Comparison of ENCODE assay signal across 9 mouse cellular contexts in the genomic region with DNA sequence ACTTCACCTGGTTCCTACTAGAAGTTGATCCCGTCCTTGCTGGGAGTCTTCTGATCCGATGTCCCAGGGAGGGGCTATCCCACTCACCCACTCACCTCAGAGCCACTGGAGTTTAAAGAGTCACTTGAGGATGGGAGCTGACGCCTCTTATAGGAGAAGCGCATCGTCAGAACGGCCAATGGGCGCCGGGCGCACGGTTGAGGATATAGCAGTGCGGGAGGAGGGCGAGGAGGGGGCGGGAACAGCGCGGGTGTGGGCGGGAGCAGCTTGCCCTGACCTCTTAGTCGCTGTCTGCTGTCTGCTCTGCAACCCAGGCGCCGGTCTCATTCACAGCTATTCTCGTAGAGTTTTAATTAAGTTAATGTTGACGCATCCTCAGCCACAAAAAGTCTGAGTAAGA. TPM values are rescaled to one million over a fixed set of nuclear protein-coding genes. Genes with fewer than 3 reads are reported as not detected.
DNase-seq lines count a peak whose midpoint lies in the region; ATAC-seq and TF ChIP-seq lines count a peak whose summit lies in the region.
"Had no signal": no experiment of that assay in that cellular context is flagged by ENCODE, and none has a peak within 500 bp of the region (broad histone marks: within the 10 kb centered on the region; RNA-seq: fewer than 3 reads in every experiment).

No protein-coding gene starts in this region.

- H3K4me1 ChIP-seq in heart, embryonic 10.5 days, result peaks cover 15% of the 10 kb centered on the region; the same call in 1 of the 2 replicates
- H3K4me1 ChIP-seq in liver, postnatal 0 days (ENCODE audit: insufficient read depth), result peaks cover 4% of the 10 kb centered on the region; the same call in 1 of the 2 replicates

- DNase-seq in heart, embryonic 10.5 days (ENCODE audit: low spot score), result no peak
- DNase-seq in heart, postnatal 14 days, result no peak
- peak; percentile 46 for DNase-seq in MN1 (ENCODE audit: low spot score)
- DNase-seq in liver, postnatal 0 days, result peak; percentile 37
- DNase-seq in ovary, postnatal 36 days (ENCODE audit: low spot score), result no peak
- no peak for DNase-seq in ovary, postnatal 14 days (ENCODE audit: low spot score)
- DNase-seq in spleen, postnatal 14 days (ENCODE audit: low spot score in 2 of 2), result no peak

- TF ChIP-seq EP300 in liver, postnatal 0 days (IDR thresholded peaks at IDR 0.05; ENCODE audit: low read depth), result no peak

- no peak overlapping the region for H3K27ac ChIP-seq in heart, embryonic 10.5 days
- H3K27ac ChIP-seq in liver, postnatal 0 days (ENCODE audit: low read depth), result no peak overlapping the region

- no peak for TF ChIP-seq CTCF in liver, postnatal 0 days (IDR thresholded peaks at IDR 0.05; ENCODE audit: low read depth)

- H3K27me3 ChIP-seq in heart, embryonic 10.5 days (ENCODE audit: insufficient read depth, poor library complexity, severe bottlenecking), result peaks cover 46% of the 10 kb centered on the region
- H3K27me3 ChIP-seq in liver, postnatal 0 days (ENCODE audit: insufficient read depth, low read length), result peaks cover 24% of the 10 kb centered on the region

- H3K36me3 ChIP-seq in heart, embryonic 10.5 days, result no peaks in the 10 kb centered on the region
- no peaks in the 10 kb centered on the region for H3K36me3 ChIP-seq in liver, postnatal 0 days (replicated peaks; ENCODE audit: insufficient read depth, low read length)

- intact Hi-C loops in heart, postnatal 14 days (cut with DNase I), result no loop called here

- H3K4me3 ChIP-seq in heart, embryonic 10.5 days, result peak overlapping the region; percentile 38
- no peak overlapping the region for H3K4me3 ChIP-seq in liver, postnatal 0 days (ENCODE audit: low read depth, low read length)

- WGBS in heart, embryonic 10.5 days, result 1% methylated on average over 21 of the region's 21 CpGs
- 4% methylated on average over 21 of the region's 21 CpGs for WGBS in liver, postnatal 0 days (ENCODE audit: insufficient replicate concordance)

- H3K9ac ChIP-seq in liver, postnatal 0 days (replicated peaks), result no peak overlapping the region

- peak; percentile 63 for ATAC-seq in granulocyte monocyte progenitor cell, adult 5-6 weeks (replicated peaks; ENCODE audit: poor library complexity, severe bottlenecking)
- ATAC-seq in liver, postnatal 0 days, result no peak

- H3K9me3 ChIP-seq in heart, embryonic 10.5 days, result no peaks in the 10 kb centered on the region
- H3K9me3 ChIP-seq in liver, postnatal 0 days (ENCODE audit: low read length), result no peaks in the 10 kb centered on the region

- no peak overlapping the region for H3K4me2 ChIP-seq in liver, postnatal 0 days (ENCODE audit: low read depth, low read length)

RNA-seq across cellular contexts. Expression of a gene that starts 5.1 kb away (rescaled TPM):
- polyA plus RNA-seq in heart, embryonic 10.5 days (2016; fragmentation: Nextera tagmentation; extraction: Ambion mirVana), result 0.19 TPM in 1 of 2 replicates, not detected in the other
- under 1 TPM in 1 of 2 experiments, not detected in 1; 0.17 TPM for total RNA-seq in heart, postnatal 14 days (2021)
- not detected in 2 replicates for total RNA-seq in granulocyte monocyte progenitor cell, adult 5-6 weeks (2014; fragmentation: Nextera tagmentation)
- 0.15 TPM in 1 of 2 replicates, not detected in the other for total RNA-seq in granulocyte monocyte progenitor cell, adult 5-6 weeks (2017)
- polyA plus RNA-seq in liver, postnatal 0 days (2015; fragmentation: Nextera tagmentation; extraction: Ambion mirVana), result not detected in 2 replicates
- total RNA-seq: MEL had no signal

RNA-seq across cellular contexts. Expression of a gene that starts 27.6 kb away (rescaled TPM):
- 12.0 and 12.5 TPM in 2 replicates for polyA plus RNA-seq in heart, embryonic 10.5 days (2016; fragmentation: Nextera tagmentation; extraction: Ambion mirVana)
- total RNA-seq in heart, postnatal 14 days (2021), result 1 to 10 TPM; 3.7 to 4.1 TPM
- total RNA-seq in granulocyte monocyte progenitor cell, adult 5-6 weeks (2014; fragmentation: Nextera tagmentation), result 11.2 and 24.1 TPM in 2 replicates
- 10.4 and 12.4 TPM in 2 replicates for total RNA-seq in granulocyte monocyte progenitor cell, adult 5-6 weeks (2017)
- 3.8 and 4.3 TPM in 2 replicates for polyA plus RNA-seq in liver, postnatal 0 days (2015; fragmentation: Nextera tagmentation; extraction: Ambion mirVana)

RNA-seq across cellular contexts. Expression of a gene that starts 43.2 kb away (rescaled TPM):
- polyA plus RNA-seq in heart, embryonic 10.5 days (2016; fragmentation: Nextera tagmentation; extraction: Ambion mirVana), result 18.7 and 26.4 TPM in 2 replicates
- total RNA-seq in heart, postnatal 14 days (2021), result 1 to 10 TPM; 4.2 to 4.3 TPM
- total RNA-seq in granulocyte monocyte progenitor cell, adult 5-6 weeks (2014; fragmentation: Nextera tagmentation), result 23.5 and 23.9 TPM in 2 replicates
- total RNA-seq in granulocyte monocyte progenitor cell, adult 5-6 weeks (2017), result 14.9 and 18.1 TPM in 2 replicates
- polyA plus RNA-seq in liver, postnatal 0 days (2015; fragmentation: Nextera tagmentation; extraction: Ambion mirVana), result 6.5 and 6.9 TPM in 2 replicates

RNA-seq across cellular contexts. Expression of a gene that starts 48.2 kb away (rescaled TPM):
- polyA plus RNA-seq in heart, embryonic 10.5 days (2016; fragmentation: Nextera tagmentation; extraction: Ambion mirVana), result 0.21 TPM in 1 of 2 replicates, not detected in the other
- 1 to 10 TPM; 1.6 TPM for total RNA-seq in heart, postnatal 14 days (2021)
- not detected in 2 replicates for total RNA-seq in granulocyte monocyte progenitor cell, adult 5-6 weeks (2014; fragmentation: Nextera tagmentation)
- total RNA-seq in granulocyte monocyte progenitor cell, adult 5-6 weeks (2017), result 1.2 TPM in 1 of 2 replicates, not detected in the other
- 5.4 and 11.9 TPM in 2 replicates for polyA plus RNA-seq in liver, postnatal 0 days (2015; fragmentation: Nextera tagmentation; extraction: Ambion mirVana)

Comparison
In these comparisons a context has a peak if more than half of its experiments do, and no peak if none do; other contexts are left out.
1. DNase-seq: peak in MN1 (single experiment) and liver, postnatal 0 days (single experiment); none in heart, embryonic 10.5 days (single experiment), heart, postnatal 14 days (0 of 2), ovary, postnatal 36 days (single experiment), ovary, postnatal 14 days (single experiment) and spleen, postnatal 14 days (0 of 2).